Mouse (Mus musculus): Measurements from ENCODE around the gene Tcf19.

- TF ChIP-seq GATA1 (IDR thresholded peaks at IDR 0.05; ENCODE audit: low read length) (no peak), TAL1 (IDR thresholded peaks at IDR 0.05; ENCODE audit: low read length) (no peak)
Observed at GRCm38 (mm10) chr17:35542761-35543411, 26.3 kb upstream of the Tcf19 start.
